8 mouse cellular contexts compared by ENCODE assay signal in the genomic region with DNA sequence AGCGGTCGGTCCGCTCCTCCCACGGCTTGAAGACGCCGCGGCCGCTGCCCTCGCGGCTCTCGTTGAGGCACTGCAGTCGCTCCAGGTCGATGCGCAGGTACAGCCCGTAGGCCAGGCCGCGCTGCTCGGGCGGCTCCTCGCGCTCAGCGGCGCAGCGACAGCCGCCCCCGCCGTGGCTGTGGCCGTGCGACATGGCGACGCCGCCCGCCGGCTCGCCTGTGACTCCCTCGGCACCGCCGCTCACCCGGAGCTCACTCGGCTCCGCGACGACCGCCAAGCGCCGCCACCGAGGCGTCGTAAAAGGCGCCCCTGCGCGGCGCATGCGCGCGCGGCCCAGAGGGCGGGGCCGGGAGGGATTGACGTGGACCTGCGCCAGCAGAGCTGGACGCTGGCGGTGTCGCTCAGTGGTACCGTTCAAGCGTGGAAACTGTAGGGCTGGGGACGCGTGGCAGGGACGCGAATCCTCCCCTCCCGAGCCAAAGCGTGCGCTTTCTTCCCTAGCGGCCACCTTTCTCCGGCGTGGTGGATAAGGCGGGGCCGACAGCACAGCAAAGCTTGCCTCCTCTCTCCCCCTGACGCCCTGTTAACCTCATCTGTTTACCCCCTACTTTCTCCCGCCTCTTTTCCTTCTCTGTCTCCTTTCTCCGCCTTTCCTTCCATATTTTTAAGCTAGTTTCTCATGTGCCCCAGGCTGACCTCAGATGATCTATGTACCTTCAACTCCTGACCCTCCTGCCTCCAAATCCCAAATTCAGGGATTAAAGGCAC. TPM values are rescaled to one million over a fixed set of nuclear protein-coding genes. Genes with fewer than 3 reads are reported as not detected.
DNase-seq lines count a peak whose midpoint lies in the region; ATAC-seq lines count a peak whose summit lies in the region.

Gene Pithd1 (minus strand): TSS at position 322 of the 768 bp plus-strand sequence.

- under 1% methylated on average over 81 of the region's 81 CpGs for WGBS in heart, embryonic 14.5 days
- WGBS in liver, embryonic 13.5 days (ENCODE audit: insufficient replicate concordance): under 1% methylated on average over 81 of the region's 81 CpGs
- under 1% methylated on average over 81 of the region's 81 CpGs for WGBS in stomach, embryonic 16.5 days

- peaks cover 31% of the 10 kb centered on the region for H3K36me3 ChIP-seq in heart, embryonic 14.5 days (ENCODE audit: control insufficient read depth, insufficient read depth, low read length)
- H3K36me3 ChIP-seq in liver, embryonic 13.5 days: peaks cover 36% of the 10 kb centered on the region
- H3K36me3 ChIP-seq in stomach, embryonic 16.5 days (ENCODE audit: control insufficient read depth, insufficient read depth, low read length): 0 out of 2 replicates have a peak, but pooled peaks cover 4% of the 10 kb centered on the region

- H3K4me2 ChIP-seq in heart, embryonic 14.5 days (ENCODE audit: low read length): peak within 1 kb of the TSS; percentile 91
- peak within 1 kb of the TSS; percentile 91 for H3K4me2 ChIP-seq in liver, embryonic 13.5 days
- peak within 1 kb of the TSS; percentile 74 for H3K4me2 ChIP-seq in stomach, embryonic 16.5 days (ENCODE audit: low read depth, low read length)

- peaks cover 3% of the 10 kb centered on the region; the same call in 1 of the 2 replicates for H3K4me1 ChIP-seq in brown adipose tissue, adult 24 weeks (ENCODE audit: control insufficient read depth, insufficient read depth, insufficient read length, low read length)
- peaks cover 5 to 10% of the 10 kb centered on the region in 2 experiments for H3K4me1 ChIP-seq in heart, embryonic 14.5 days (ENCODE audit: control insufficient read depth in 2 of 2, insufficient read depth in 2 of 2, low read length in 2 of 2)
- peaks cover 50% of the 10 kb centered on the region for H3K4me1 ChIP-seq in liver, embryonic 13.5 days (replicated peaks)
- peaks cover 7% of the 10 kb centered on the region for H3K4me1 ChIP-seq in stomach, embryonic 16.5 days (ENCODE audit: control insufficient read depth, insufficient read depth, low read length)

- peak within 1 kb of the TSS; percentile 76 for H3K4me3 ChIP-seq in brown adipose tissue, adult 24 weeks (ENCODE audit: insufficient read depth, low read depth, low read length)
- H3K4me3 ChIP-seq in heart, embryonic 14.5 days (ENCODE audit: control insufficient read depth in 1 of 2, insufficient read depth in 1 of 2, low read depth in 1 of 2, low read length in 2 of 2): peak within 1 kb of the TSS; percentile 87 to 99
- H3K4me3 ChIP-seq in liver, embryonic 13.5 days (replicated peaks): peak within 1 kb of the TSS; percentile 84
- H3K4me3 ChIP-seq in stomach, embryonic 16.5 days (replicated peaks; ENCODE audit: low read length): peak within 1 kb of the TSS; percentile 80

- ATAC-seq in heart, embryonic 14.5 days (ENCODE audit: insufficient number of reproducible peaks, insufficient read depth, low FRiP score, low read depth): peak; percentile 90
- ATAC-seq in liver, embryonic 13.5 days (ENCODE audit: low read depth): peak; percentile 83
- ATAC-seq in stomach, embryonic 16.5 days (ENCODE audit: insufficient read depth, low FRiP score): peak; percentile 91

- no peaks in the 10 kb centered on the region for H3K27me3 ChIP-seq in heart, embryonic 14.5 days (ENCODE audit: control insufficient read depth, insufficient read depth, low read length)
- H3K27me3 ChIP-seq in liver, embryonic 13.5 days: no peaks in the 10 kb centered on the region
- H3K27me3 ChIP-seq in stomach, embryonic 16.5 days (ENCODE audit: control insufficient read depth, insufficient read depth, low read length): no peaks in the 10 kb centered on the region

- H3K27ac ChIP-seq in brown adipose tissue, adult 24 weeks (replicated peaks; ENCODE audit: low read depth, low read length): peak within 1 kb of the TSS; percentile 81
- peak within 1 kb of the TSS; percentile 63 to 90 for H3K27ac ChIP-seq in heart, embryonic 14.5 days (replicated peaks in 1 of 2; ENCODE audit: control insufficient read depth in 1 of 2, insufficient read depth in 1 of 2, low read depth in 2 of 2, low read length in 2 of 2)
- H3K27ac ChIP-seq in liver, embryonic 13.5 days: peak within 1 kb of the TSS; percentile 96
- H3K27ac ChIP-seq in stomach, embryonic 16.5 days (ENCODE audit: low read length): peak within 1 kb of the TSS; percentile 92

- H3K9ac ChIP-seq in heart, embryonic 14.5 days (ENCODE audit: low read length): peak within 1 kb of the TSS; percentile 98
- peak within 1 kb of the TSS; percentile 98 for H3K9ac ChIP-seq in liver, embryonic 13.5 days
- peak within 1 kb of the TSS; percentile 96 for H3K9ac ChIP-seq in stomach, embryonic 16.5 days (ENCODE audit: low read length)

- H3K9me3 ChIP-seq in heart, embryonic 14.5 days (ENCODE audit: control insufficient read depth, low read length): no peaks in the 10 kb centered on the region
- no peaks in the 10 kb centered on the region for H3K9me3 ChIP-seq in liver, embryonic 13.5 days (replicated peaks)
- H3K9me3 ChIP-seq in stomach, embryonic 16.5 days (replicated peaks; ENCODE audit: control insufficient read depth, low read length): no peaks in the 10 kb centered on the region

- peak; percentile 98 for DNase-seq in CD4-positive, CD25-positive, alpha-beta regulatory T cell, adult 2 months (ENCODE audit: low read depth, low spot score)
- DNase-seq in fibroblast of lung, adult 2 months (ENCODE audit: low read depth): peak; percentile 65
- DNase-seq in kidney, postnatal 14 days: peak; percentile 96
- DNase-seq in liver, embryonic 13.5 days: peak; percentile 93
- peak; percentile 93 for DNase-seq in neural tube, embryonic 10.5 days (ENCODE audit: extremely low spot score, low spot score)

RNA-seq across cellular contexts. Expression of gene Pithd1, which starts in this region (rescaled TPM):
- 20.3 and 31.3 TPM in 2 replicates for polyA plus RNA-seq in brown adipose tissue, adult 24 weeks (2012; ENCODE audit: insufficient read depth, insufficient read length, missing spikeins)
- 39.4 and 40.2 TPM in 2 replicates for polyA plus RNA-seq in heart, embryonic 14.5 days (2014; fragmentation: Nextera tagmentation; extraction: Ambion mirVana)
- 99.8 and 111 TPM in 2 replicates for polyA plus RNA-seq in liver, embryonic 13.5 days (2015; fragmentation: Nextera tagmentation; extraction: Ambion mirVana)
- polyA plus RNA-seq in stomach, embryonic 16.5 days (2015; fragmentation: Nextera tagmentation; extraction: Ambion mirVana): 39.0 and 44.8 TPM in 2 replicates

Comparison
In these comparisons a context has a peak if more than half of its experiments do, and no peak if none do; other contexts are left out.
1. Peak in every context shown above with its lines: DNase-seq, ATAC-seq, H3K4me3 ChIP-seq and H3K27ac ChIP-seq.